Mouse (Mus musculus) ovary, postnatal 10 days (tissue): ENCODE results near the gene Sptlc2.

ENCODE experiments used
- DNase-seq: peaks from one replicate; pipeline ENCODE4 v3.0.0; 2022; ENCODE audit warnings: low spot score

Gene Sptlc2

DNA sequence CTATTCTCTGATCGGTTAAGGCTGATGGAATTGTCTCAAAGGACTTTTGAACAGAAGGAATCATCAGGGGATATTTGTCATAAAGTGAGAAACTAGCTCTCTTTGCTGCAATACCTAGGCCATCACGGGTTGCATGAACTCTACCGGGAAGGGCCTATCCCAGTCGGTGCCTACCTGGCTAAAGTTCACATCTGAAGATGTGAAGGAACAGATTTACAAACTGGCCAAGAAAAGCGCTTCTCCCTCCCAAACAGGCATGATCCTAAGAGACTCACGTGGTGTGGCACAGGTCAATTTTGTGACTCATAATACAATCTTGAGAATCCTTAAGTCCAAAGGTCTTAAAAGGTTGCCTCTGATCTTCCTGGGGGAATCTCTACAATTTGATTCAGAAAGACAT is 6.2 kb upstream of the Sptlc2 start:
- no peak for DNase-seq

DNA sequence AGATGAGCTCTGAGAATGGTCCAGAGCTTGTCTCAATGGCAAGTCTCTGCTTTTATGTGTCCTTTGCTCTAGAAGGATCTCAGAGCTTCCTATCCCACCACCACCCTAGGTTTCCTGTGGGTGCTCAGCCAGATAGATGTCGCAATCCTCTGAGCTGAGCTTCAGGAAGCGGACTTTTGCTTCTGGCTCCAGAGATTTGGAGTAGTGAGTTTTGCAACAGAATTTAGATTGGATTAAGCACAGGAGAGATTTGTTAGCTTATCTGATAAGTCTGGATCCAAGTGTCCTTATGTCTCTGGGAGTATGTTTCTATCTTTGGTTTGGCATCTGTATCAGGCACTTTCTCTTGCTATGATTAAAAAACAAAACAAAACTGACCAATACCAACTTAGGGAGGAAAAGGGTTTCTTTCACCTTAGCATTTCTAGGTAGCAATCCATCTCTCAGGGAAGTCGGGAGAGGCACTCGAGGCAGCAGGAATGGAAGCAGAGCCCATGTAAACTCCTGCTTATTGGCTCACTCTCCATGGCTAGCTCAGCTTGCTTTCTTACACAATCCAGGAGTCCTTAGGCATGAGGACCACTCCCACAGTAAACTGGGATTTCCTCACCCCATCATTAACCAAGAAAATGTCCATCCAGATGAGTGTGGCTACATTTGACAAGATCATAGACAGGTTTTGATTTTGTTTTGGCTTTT is 5.4 kb upstream of the Sptlc2 start:
- no peak for DNase-seq

DNA sequence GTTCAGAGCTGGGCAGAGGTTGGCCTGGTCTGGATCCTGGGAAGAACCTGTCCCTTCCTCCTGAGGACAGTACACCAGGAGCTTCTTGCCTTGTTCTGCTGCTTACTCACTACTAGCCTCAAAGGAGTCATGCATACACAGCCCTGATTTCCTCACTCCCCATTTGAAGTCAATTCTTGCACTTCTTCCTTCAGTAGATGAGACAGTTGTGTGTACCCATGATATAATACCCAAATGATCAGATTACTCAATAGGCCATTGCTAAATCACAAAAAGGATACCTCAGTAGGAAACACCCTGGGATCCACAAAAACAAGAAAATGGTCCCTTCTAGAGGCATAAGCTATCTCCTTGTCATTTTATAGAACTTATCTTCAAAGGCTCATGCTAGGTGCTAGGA is 3.2 kb upstream of the Sptlc2 start:
- no peak for DNase-seq

DNA sequence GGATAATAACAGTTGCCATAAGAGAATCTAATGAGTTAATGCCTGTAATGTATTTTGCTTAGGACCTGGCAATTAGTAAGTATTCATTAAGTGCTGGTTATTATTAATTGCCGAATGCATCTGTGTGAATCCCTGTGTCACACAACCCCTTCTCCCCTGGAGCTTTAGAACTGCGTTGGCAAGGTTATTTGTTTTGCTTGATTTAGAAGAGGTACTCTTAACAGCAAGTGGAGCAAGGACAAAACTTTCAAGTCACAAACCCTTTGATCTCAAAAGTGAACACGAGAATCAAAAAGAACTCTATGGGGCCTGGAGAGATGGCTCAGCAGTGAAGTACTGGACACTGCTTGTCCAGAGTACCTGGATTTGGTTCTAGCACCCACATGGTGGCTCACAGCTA is 1.1 kb upstream of the Sptlc2 start:
- no peak for DNase-seq

DNA sequence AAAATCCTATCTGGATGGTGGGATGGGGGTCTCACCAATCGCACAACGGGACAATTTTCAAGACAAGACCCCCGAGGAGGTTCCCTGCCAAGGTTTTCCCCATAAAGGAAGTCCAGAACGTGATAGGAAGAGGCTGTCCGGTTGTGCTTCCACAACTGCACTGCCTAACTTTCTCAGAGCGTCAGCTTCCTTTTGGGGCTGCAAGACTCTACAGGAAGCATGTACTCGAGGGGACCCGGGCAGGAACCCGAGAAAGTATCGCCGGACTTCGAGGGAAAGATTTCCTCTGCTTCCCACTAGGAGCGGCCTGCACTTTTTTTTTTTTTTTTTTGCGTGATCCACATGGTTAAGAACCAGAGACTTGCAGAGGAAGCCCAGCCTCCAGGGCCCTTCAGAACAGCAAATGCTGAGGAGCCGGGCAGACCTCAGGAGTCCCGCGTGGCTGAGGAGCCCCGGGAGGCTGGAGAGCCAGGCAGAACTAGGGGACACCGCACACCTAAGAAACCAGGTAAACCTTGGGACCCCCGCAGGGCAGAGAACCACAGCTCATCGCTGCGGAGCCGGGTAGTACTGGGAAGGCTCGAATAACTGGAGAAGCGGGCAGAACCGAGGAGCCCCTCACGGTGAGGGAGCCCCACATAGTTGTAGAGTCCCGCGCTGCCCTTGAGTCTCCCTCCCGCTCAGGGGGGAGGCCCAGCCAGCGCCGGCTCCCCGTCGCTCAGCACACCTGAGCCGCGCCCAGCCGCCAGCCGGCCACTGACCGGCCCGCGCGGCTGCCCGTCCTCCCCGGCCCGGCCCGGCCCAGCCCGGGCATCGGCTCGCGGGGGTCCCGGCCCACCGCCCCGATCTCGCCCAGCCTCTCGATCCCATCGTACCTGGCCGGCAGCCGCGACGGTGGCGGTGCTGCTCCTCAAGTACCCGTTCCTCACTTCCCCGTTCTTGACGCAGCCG is 709 bp downstream of the Sptlc2 start:
- DNase-seq, result no peak

DNA sequence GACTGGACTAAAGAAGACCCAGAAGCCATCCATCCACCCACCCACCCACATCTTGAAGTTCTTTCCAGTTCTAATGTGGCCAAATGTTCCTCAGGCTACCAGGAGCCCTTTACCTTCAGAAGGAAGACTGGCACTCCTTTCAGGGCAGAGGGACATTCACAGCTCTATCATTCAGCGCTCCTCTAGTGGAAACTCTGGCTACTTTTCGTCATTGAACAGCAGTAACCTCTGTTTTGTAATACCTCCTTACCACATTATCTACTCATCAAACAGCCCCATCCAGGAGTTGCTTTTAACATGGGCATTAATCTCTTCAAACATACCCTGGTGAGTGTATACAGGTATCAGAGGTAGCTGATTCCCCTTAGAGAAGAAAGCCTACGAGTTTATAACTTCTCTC is 3.1 kb downstream of the Sptlc2 start:
- no peak for DNase-seq

DNA sequence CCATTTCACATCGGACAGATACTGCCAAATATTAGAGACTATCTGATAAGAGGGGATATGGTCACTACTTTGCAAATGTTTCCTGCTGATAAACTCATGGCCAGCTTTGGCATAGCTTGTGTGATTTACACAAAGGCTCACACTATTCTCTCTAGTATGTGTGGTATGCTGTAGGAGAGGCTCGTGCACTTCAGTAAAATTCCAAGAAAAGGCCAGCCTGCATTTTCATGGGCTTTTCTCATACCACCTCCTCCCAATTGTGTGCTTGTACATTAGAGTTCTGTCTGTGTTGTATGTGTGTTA is 6.8 kb downstream of the Sptlc2 start:
- DNase-seq, result no peak

DNA sequence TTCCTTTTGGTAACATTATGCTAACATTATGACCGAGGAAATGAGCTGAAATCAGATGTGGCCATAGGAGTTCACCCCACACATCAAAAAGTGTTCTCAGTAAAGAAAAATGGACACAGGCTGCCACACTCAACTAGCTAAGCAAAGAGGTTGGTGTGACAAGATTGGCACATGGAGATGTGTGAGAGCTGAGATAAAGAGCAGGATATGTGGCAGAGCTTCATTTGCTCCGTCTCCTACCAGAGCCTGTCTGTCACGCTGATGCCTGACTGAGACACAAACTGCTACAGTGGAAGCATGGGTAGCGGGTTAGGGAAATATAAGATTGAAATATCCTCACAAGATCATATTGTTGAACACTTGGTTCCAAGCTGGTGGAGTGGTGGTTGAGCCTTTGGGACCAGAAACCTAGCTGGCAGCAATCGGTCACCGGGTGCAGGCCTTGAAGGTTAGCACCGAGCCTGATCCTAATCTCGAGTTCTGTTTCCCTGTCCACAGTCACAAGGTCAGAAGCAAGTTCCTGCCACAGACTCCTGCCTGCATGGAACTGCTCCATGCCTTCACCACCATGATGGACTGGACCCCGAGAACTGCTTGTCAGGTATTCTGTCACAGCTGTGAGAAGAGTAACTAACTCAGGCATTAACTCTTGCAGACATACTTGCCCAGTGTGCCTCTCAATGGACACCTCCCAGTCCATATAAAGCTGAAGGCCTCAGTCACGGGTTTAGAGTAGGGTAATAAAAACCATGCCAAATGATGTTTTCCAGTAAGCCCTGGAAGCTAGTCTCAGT is 7.4 kb downstream of the Sptlc2 start:
- DNase-seq, result no peak

DNA sequence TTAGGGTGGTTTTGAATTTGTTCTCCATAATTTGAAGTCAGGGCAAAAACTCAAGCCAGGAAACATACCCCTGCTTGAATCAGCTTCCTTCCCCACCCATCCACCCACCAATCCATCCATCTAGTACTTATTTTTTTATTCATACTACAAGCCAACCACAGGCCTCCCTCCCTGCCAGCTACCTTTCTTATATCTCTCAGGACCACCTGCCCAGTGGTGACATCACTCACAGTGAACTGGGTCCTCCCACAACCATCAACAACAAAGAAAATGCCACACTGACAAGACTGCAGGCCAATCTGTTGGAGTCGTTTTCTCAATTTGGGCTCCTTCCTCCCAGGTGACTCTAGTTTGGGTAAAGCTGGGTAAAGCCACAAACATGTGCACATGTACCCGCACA is 8.7 kb downstream of the Sptlc2 start:
- DNase-seq, result no peak

DNA sequence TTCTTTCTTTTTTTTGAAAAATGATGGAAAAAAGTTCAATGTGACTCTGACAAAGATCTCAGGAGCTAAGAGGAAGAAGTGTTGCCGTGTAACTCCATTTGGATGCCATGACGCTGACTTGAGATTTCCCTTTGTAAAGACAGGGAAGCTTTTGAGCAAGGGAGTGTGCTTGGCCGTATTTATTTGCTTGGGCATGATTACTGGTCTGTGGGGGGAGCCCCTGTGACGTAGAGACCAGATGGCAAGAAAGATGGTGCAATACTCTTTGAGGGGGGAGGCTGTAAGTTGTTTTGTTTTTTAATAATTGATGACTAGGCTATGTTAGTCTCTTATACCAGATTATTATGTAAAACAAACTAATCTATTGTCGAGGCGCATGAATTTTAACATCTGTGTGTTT is 14.0 kb downstream of the Sptlc2 start:
- DNase-seq, result no peak

DNA sequence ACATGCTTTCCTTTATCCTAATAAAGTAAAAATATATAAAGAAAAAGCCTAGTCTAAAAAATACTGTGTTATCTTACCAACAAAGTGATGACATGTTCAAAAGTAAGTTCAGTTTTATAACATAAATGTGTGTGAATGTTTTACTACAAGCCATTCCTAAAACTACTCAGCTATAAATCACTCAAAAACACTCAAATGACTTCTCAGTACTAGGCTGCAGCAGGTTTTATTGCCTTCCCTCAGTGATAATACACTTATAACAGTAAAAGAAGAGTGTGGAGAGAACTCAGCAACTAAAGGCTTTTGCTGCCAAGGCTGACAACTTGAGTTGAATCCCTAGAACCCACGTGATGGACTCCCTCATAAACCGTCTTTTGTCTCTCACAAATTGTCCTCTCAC is 18.8 kb downstream of the Sptlc2 start:
- no peak for DNase-seq

DNA sequence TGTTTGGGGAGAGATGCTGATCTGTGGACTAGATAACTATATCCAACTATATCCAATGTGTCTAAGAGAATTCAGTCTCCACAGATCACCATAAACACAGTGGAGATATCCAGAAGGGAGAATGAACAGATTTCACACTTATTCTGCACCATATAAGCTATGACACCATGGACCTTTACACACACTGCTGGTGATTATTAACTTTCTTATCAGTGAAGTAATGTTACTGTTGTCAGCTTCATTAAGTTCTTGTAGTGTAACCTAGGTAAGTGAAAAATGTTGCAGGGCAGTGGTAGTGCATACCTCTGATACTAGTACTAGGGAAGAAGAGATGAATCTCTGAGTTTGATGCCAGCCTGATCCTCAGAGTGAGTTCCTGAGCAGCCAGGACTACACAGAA is 20.1 kb downstream of the Sptlc2 start:
- DNase-seq, result no peak

DNA sequence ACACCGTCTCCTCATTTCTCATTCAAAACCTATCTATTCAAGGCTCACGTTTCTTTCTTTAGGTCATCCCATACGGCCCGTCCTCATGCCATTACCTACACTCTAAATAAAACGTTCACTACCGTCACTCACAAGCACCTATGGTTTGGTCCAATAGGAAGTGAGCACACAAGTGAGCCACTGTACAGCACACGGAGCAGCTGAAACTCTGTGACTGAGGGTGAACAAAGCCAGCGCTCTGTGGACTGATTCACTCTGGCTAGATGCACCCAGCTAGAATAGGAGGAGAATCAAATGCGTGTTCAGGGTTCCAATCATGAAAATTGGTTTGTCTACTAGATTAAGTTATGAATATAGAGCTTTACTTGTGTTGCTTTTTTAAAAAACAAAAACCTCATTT is 22.5 kb downstream of the Sptlc2 start:
- no peak for DNase-seq

DNA sequence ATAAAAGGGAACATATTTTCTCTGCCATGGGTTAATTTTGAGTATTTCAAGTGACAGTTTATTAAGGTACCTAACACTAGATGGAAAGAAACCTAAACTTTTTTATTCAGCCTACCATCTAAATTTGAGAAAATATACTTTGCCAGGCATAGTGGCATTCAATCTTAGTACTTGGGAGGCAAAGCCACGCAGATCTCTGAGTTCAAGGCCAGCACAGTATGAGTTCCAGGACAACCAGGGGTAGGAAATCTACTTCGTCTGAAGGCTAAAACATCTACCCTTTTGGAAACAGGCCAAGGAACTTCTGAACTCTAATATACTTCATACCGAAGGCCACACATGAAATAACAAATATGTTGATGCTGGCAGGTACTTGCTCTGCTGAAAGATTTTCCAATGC is 26.0 kb downstream of the Sptlc2 start:
- no peak for DNase-seq

DNA sequence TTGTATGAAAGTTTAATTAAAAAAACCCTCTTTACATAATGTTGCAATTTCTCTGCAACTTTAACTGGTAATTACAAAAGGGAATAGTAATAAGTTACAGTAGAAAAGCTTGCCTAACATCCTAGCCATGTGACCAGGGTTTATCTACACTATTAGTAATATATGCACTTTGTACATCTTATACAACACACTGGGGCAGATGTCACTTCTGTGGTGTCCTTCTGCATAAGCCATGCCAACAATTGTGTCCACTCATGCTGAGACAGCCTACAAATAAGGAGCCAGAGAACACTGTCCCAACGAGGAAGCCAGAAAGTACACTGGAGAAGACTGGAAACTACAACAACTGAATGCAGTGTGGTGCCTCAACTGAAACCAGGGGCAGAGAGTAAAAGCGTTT is 40.1 kb downstream of the Sptlc2 start:
- DNase-seq, result no peak

DNA sequence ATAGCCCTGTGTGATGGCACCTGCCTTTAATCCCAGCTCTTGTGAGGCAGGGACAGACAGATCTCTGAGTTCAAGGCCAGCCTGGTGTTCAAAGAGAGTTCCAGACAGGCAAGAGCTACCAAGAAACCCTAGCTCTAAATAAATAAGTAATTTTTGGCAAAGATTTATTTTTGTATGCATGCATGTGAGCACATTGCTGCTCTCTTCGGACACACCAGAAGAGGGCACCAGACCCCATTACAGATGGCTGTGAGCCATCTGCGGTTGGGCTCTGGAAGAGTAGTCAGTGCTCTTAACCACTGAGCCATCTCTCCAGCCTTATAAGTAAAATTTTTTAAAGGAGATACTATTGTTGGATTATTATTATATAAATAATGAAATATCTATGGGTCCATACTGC is 40.6 kb downstream of the Sptlc2 start:
- DNase-seq, result no peak

DNA sequence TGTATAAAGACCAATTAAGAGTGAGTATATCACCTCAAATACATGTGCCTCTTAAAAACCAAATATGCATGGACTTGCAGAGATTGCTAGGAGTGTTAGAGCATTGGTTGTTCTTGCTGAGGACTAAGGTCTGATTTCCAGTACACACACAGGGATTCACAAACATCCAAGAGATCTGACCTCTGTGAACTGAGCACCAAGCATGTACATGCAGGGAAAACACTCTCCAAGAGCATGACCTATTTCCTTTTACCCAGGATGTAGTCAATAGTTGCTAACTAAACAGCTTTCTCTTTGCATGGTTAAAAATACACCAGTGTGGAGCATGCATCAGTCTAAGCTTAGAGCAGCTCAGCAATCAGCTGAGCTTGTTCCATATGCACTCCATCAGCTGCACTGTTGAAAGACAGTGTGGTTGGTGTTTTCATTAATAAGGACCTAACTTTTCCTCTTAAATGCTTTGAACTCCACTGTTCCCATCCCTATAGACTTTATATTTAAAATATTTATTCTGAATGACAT is 45.0 kb downstream of the Sptlc2 start:
- DNase-seq, result no peak

DNA sequence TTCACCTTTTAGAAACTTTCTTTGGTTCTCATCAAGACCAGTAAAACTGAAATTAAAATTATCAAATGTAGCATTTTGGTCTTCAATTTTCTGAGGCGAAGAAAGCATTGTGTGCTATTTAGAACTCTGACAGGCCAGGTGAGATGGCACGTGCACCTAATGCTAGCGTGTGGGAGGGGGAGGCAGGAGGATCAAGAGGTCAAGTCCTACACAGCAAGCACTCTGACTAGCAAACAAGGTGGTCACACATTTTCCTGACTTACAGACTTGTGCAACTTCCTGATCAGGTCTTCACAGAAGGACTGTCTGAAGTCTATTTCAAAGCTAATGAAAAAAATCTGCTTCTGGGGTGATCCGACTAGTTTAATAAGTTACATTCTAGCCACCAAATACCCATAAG is 50.1 kb downstream of the Sptlc2 start:
- no peak for DNase-seq

DNA sequence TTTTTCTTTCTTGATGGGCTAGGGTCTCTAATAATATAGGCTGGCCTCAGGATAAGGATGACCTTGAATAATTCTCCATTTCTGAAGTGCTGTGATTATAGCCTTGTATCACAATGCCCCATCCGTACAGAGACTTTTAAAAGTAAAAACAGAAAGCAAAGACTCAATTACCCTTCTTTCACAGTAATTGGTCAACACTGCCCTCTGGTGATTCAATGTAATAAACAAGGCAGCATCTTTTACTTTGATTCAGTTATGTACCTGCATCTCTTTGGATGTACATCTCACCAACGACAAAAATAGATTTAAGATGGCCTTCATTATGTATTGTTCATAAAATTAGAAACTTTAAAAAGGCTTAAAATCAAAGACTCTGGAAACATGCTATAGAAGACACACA is 53.3 kb downstream of the Sptlc2 start:
- no peak for DNase-seq

DNA sequence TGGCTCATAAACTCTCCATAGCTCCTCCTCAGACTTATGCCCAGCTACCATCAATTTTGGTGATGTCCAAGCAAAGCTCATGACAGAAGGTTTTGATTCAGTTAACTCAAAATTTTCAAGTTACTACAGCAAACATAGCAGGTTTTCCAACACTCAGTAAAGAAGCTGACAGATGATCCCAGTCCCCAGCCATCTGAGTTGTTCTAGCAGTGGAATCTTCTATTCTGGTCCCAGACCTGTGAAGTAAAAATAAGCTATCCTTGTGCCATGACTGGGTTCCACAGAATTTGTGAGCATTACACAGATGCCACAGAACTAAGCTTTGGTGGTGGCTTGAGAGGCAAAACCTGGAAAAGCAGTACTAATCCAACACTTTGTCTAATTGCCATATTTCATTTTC is 54.4 kb downstream of the Sptlc2 start:
- DNase-seq, result no peak

DNA sequence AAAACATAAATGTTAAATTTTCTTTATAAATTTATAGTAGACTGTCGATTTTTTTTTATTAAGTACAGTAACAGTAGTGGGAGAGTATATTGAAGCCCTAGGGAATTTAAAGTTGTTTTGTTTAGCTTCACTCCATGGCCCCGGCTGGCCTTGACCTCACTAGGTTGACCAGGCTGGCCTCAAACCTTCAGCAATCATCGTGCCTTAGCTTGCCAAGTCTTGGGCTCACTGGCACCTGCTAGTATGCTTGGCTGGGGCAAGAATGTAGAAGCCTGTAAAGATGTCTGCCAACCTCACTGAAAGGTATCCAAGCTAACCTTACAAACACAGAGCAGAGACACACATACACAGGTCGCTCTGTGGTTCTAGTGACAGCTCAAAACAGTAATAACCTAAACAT is 55.6 kb downstream of the Sptlc2 start:
- DNase-seq, result no peak

DNA sequence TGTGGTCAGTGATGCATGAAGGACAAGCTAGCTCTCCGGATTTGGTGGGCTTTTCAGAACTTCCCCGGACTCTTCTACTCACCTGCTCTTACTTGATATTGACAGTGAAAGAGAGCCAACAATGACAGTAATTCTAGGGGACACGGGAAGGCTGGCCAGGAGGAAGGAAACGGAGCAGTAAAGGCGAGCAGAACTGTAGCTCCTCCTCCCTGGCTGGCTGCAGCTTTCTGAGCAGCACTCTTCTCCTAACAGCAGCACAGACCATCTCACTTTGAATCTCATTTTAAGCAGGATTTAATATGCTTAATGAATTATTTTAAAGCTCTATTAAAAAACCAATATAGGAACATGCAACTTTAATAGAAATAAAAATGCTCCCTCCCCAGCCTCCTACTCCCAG is 56.2 kb downstream of the Sptlc2 start:
- DNase-seq, result no peak

DNA sequence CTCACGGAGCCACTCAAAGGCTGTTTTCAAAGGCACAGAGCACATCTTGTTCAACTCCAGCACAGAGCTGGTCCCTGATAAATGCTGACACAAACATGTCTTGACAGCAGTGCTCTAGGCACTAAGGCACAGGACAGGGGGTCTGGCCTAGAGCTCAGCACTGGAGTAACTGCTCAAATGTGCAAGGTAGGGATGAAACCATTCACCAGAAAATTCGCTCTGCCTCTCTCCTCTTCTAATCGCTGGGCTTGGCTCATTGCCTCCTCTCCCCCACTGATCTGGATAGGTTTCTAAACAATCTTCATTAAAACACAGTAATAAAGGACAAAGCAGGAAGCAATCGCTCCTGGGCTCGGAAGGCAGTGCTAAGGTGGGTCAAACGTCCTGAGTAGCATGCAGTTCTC is 57.1 kb downstream of the Sptlc2 start:
- peak; percentile 2 for DNase-seq
